Mouse (Mus musculus) cerebellum, postnatal 4 days (tissue): ENCODE measurements around the gene Csnk2a1.

Experiments used
- DNase-seq, 2 experiments: peaks; one replicate each; pipeline ENCODE4 v3.0.0; 2022; ENCODE audit warnings: low spot score in 2 of 2, mixed read lengths in 1 of 2

Gene Csnk2a1

GRCm38 (mm10) chr2:152323971-152324370 is 97.3 kb downstream of the Csnk2a1 start:
- no peak for DNase-seq

- no peak for DNase-seq
Observed at GRCm38 (mm10) chr2:152324842-152325241, 98.2 kb downstream of the Csnk2a1 start.

- DNase-seq: no peak
Observed at GRCm38 (mm10) chr2:152326157-152326556, 99.5 kb downstream of the Csnk2a1 start.

- DNase-seq: no peak
Observed at GRCm38 (mm10) chr2:152326654-152327053, 100.0 kb downstream of the Csnk2a1 start.

GRCm38 (mm10) chr2:152327980-152328379 is 101.3 kb downstream of the Csnk2a1 start:
- DNase-seq: no peak

- DNase-seq: no peak
Observed at GRCm38 (mm10) chr2:152330858-152331423, 104.3 kb downstream of the Csnk2a1 start.
